Mouse (Mus musculus) embryonic stem cell, embryonic (primary cell): Measurements from ENCODE around the gene Rimbp2.

Experiments used
- CTCF ChIA-PET, 4 experiments: fragments of 300-600 bp in 2 of 4; fragments of 350-600 bp in 2 of 4; sonication (Branson Sonifier 250); formaldehyde crosslinking; loops; one replicate each; lab custom pipeline; 2022; ENCODE audit warnings: inconsistent platforms in 2 of 4; lab: Charles Lee
- POLR2A ChIA-PET, 4 experiments: fragments of 300-600 bp in 2 of 4; fragments of 350-600 bp in 2 of 4; sonication (Branson Sonifier 250); formaldehyde crosslinking; loops; one replicate each; lab custom pipeline; 2022; ENCODE audit warnings: antibody characterized with exemption in 4 of 4, inconsistent platforms in 1 of 4; lab: Charles Lee

The Rimbp2 gene

GRCm38 (mm10) chr5:128953278-128954070 lies at the start of gene Rimbp2:
TSS of gene Rimbp2 (minus strand) at chr5:128953486.
- ChIA-PET CTCF (interaction anchor here (0.6 to 2.0 kb wide), 55 partner anchors 9 to 1444 kb away, joined by 3 to 24 read pairs (median 5); no protein-coding TSS in a partner anchor), POLR2A (interaction anchor here in 3 of 4 experiments (0.5 to 1.4 kb wide), 10 partner anchors 8 to 106 kb away, joined by 3 to 4 read pairs (median 3); no protein-coding TSS in a partner anchor)

- ChIA-PET CTCF (interaction anchor here in 1 of 4 experiments (0.8 to 1.8 kb wide), 5 partner anchors 11 to 34 kb away, joined by 3 to 7 read pairs (median 3); no protein-coding TSS in a partner anchor), POLR2A (interaction anchor here in 3 of 4 experiments (0.6 to 5.2 kb wide), 13 partner anchors 9 to 34 kb away, joined by 3 to 27 read pairs (median 7); partner anchors contain the start of gene Ran (in 3 of the 3))
Measured at GRCm38 (mm10) chr5:129002571-129003011, 49.3 kb upstream of the Rimbp2 start.

- ChIA-PET POLR2A (interaction anchor here in 2 of 4 experiments (0.7 to 5.2 kb wide), 15 partner anchors 11 to 65 kb away, joined by 3 to 27 read pairs (median 5); partner anchors contain the start of genes Ran (in 2 of the 2) and Rimbp2 (in 1 of the 2)), CTCF (interaction anchor here (0.6 to 1.8 kb wide), 9 partner anchors 20 to 37 kb away, joined by 3 to 7 read pairs (median 4); no protein-coding TSS in a partner anchor)
Measured at GRCm38 (mm10) chr5:129000706-129001468, 47.6 kb upstream of the Rimbp2 start.

GRCm38 (mm10) chr5:128987141-128987954 lies 34.1 kb upstream of the Rimbp2 start:
- CTCF ChIA-PET: interaction anchor here in 1 of 4 experiments (0.7 kb wide), 1 partner anchor 11 kb away, joined by 3 read pairs; no protein-coding TSS in a partner anchor

GRCm38 (mm10) chr5:128985946-128986345 lies 32.7 kb upstream of the Rimbp2 start:
- ChIA-PET CTCF (interaction anchor here in 1 of 4 experiments (0.8 kb wide), 1 partner anchor 39 kb away, joined by 3 read pairs; no protein-coding TSS in a partner anchor), POLR2A (interaction anchor here in 3 of 4 experiments (0.5 to 1.7 kb wide), 4 partner anchors 9 to 1332 kb away, joined by 3 to 7 read pairs (median 4); no protein-coding TSS in a partner anchor)

More at GRCm38 (mm10) chr5:128987141-128987954, 34.1 kb upstream of the Rimbp2 start:
- POLR2A ChIA-PET: interaction anchor here in 1 of 4 experiments (0.6 kb wide), 1 partner anchor 8 kb away, joined by 3 read pairs; no protein-coding TSS in a partner anchor

- ChIA-PET POLR2A (interaction anchor here in 2 of 4 experiments (1.3 to 1.7 kb wide), 2 partner anchors 16 to 31 kb away, joined by 3 to 4 read pairs; partner anchors contain the start of gene Rimbp2 (in 1 of the 2)), CTCF (interaction anchor here in 3 of 4 experiments (0.6 to 2.0 kb wide), 6 partner anchors 8 to 176 kb away, joined by 3 to 5 read pairs (median 4); no protein-coding TSS in a partner anchor)
Measured at GRCm38 (mm10) chr5:128984536-128984935, 31.2 kb upstream of the Rimbp2 start.

- ChIA-PET CTCF (interaction anchor here (0.6 to 2.3 kb wide), 43 partner anchors 10 to 1576 kb away, joined by 3 to 17 read pairs (median 3); partner anchors contain the start of genes Rimbp2 (in 2 of the 4) and Stx2 (in 1 of the 4)), POLR2A (interaction anchor here in 2 of 4 experiments (1.1 to 1.5 kb wide), 4 partner anchors 19 to 47 kb away, joined by 3 to 4 read pairs (median 3); partner anchors contain the start of gene Stx2 (in 1 of the 2))
Measured at GRCm38 (mm10) chr5:128981607-128982006, 28.3 kb upstream of the Rimbp2 start.

GRCm38 (mm10) chr5:128980857-128981256 lies 27.6 kb upstream of the Rimbp2 start:
- POLR2A ChIA-PET: interaction anchor here in 3 of 4 experiments (0.6 to 1.5 kb wide), 4 partner anchors 10 to 382 kb away, joined by 3 to 4 read pairs (median 3); no protein-coding TSS in a partner anchor

GRCm38 (mm10) chr5:128978957-128979356 lies 25.7 kb upstream of the Rimbp2 start:
- POLR2A ChIA-PET: interaction anchor here in 2 of 4 experiments (0.8 to 1.0 kb wide), 2 partner anchors 8 to 24 kb away, joined by 3 read pairs; no protein-coding TSS in a partner anchor

More at GRCm38 (mm10) chr5:128980857-128981256, 27.6 kb upstream of the Rimbp2 start:
- CTCF ChIA-PET: interaction anchor here (0.6 to 2.3 kb wide), 38 partner anchors 10 to 1181 kb away, joined by 3 to 17 read pairs (median 3); partner anchors contain the start of gene Rimbp2 (in 2 of the 4)

GRCm38 (mm10) chr5:128977466-128977865 lies 24.2 kb upstream of the Rimbp2 start:
- ChIA-PET CTCF (interaction anchor here in 2 of 4 experiments (0.5 to 1.0 kb wide), 2 partner anchors 9 to 243 kb away, joined by 3 read pairs; no protein-coding TSS in a partner anchor), POLR2A (interaction anchor here in 2 of 4 experiments (0.6 to 1.7 kb wide), 3 partner anchors 9 to 1236 kb away, joined by 3 read pairs; partner anchors contain the start of gene Rimbp2 (in 1 of the 2))

More at GRCm38 (mm10) chr5:128978957-128979356, 25.7 kb upstream of the Rimbp2 start:
- CTCF ChIA-PET: interaction anchor here (0.6 to 1.7 kb wide), 9 partner anchors 10 to 1209 kb away, joined by 3 to 10 read pairs (median 4); partner anchors contain the start of gene Rimbp2 (in 1 of the 4)

GRCm38 (mm10) chr5:128976266-128976665 lies 23.0 kb upstream of the Rimbp2 start:
- CTCF ChIA-PET: interaction anchor here (0.6 to 2.9 kb wide), 32 partner anchors 8 to 1498 kb away, joined by 3 to 22 read pairs (median 4); partner anchors contain the start of gene Rimbp2 (in 3 of the 4)

GRCm38 (mm10) chr5:128971298-128971697 lies 18.0 kb upstream of the Rimbp2 start:
- ChIA-PET POLR2A (interaction anchor here (0.6 to 1.4 kb wide), 9 partner anchors 12 to 288 kb away, joined by 3 to 6 read pairs (median 3); partner anchors contain the start of gene Rimbp2 (in 2 of the 4)), CTCF (interaction anchor here (0.6 to 2.3 kb wide), 59 partner anchors 10 to 973 kb away, joined by 3 to 19 read pairs (median 4); partner anchors contain the start of gene Rimbp2 (in 3 of the 4))

More at GRCm38 (mm10) chr5:128976266-128976665, 23.0 kb upstream of the Rimbp2 start:
- POLR2A ChIA-PET: interaction anchor here in 1 of 4 experiments (0.6 to 1.7 kb wide), 4 partner anchors 10 to 141 kb away, joined by 3 to 5 read pairs (median 4); partner anchors contain the start of gene Rimbp2

GRCm38 (mm10) chr5:128970878-128971277 lies 17.6 kb upstream of the Rimbp2 start:
- POLR2A ChIA-PET: interaction anchor here in 3 of 4 experiments (0.6 to 1.4 kb wide), 8 partner anchors 13 to 271 kb away, joined by 3 read pairs; partner anchors contain the start of gene Rimbp2 (in 2 of the 3)
- CTCF ChIA-PET: interaction anchor here (0.5 to 2.3 kb wide), 46 partner anchors 9 to 478 kb away, joined by 3 to 19 read pairs (median 4); partner anchors contain the start of gene Rimbp2 (in 3 of the 4)

- POLR2A ChIA-PET: interaction anchor here in 1 of 4 experiments (0.6 kb wide), 1 partner anchor 82 kb away, joined by 3 read pairs; no protein-coding TSS in a partner anchor
- CTCF ChIA-PET: interaction anchor here (0.6 to 3.0 kb wide), 24 partner anchors 10 to 1781 kb away, joined by 3 to 24 read pairs (median 4); partner anchors contain the start of gene Rimbp2 (in 1 of the 4)
Measured at GRCm38 (mm10) chr5:128964353-128964752, 11.1 kb upstream of the Rimbp2 start.

- CTCF ChIA-PET: interaction anchor here in 1 of 4 experiments (0.7 kb wide), 1 partner anchor 10 kb away, joined by 3 read pairs; no protein-coding TSS in a partner anchor
- POLR2A ChIA-PET: no interaction called here
Measured at GRCm38 (mm10) chr5:128958916-128959315, 5.6 kb upstream of the Rimbp2 start.
